ENCODE assay signal across 9 mouse cellular contexts in genomic region chr8:86713407-86714188, GRCm38 (mm10). TPM values are rescaled to one million over a fixed set of nuclear protein-coding genes. Genes with fewer than 3 reads are reported as not detected.
DNase-seq lines count a peak whose midpoint lies in the region; ATAC-seq and TF ChIP-seq lines count a peak whose summit lies in the region.
"Had no signal": no experiment of that assay in that cellular context is flagged by ENCODE, and none has a peak within 500 bp of the region (broad histone marks: within the 10 kb centered on the region; RNA-seq: fewer than 3 reads in every experiment).

No protein-coding gene starts in this region.

- H3K27ac ChIP-seq in forebrain, embryonic 16.5 days (ENCODE audit: low read length) = peak overlapping the region; percentile 94
- no peak overlapping the region for H3K27ac ChIP-seq in liver, postnatal 0 days (ENCODE audit: low read depth)

- H3K9ac ChIP-seq in forebrain, embryonic 16.5 days (replicated peaks; ENCODE audit: low read depth, low read length) = no peak overlapping the region
- no peak overlapping the region for H3K9ac ChIP-seq in liver, postnatal 0 days (replicated peaks)

- TF ChIP-seq EP300 in liver, postnatal 0 days (IDR thresholded peaks at IDR 0.05; ENCODE audit: low read depth) = no peak

- no peaks in the 10 kb centered on the region for H3K27me3 ChIP-seq in forebrain, embryonic 16.5 days (replicated peaks; ENCODE audit: control insufficient read depth, insufficient read depth, low read length)
- no peaks in the 10 kb centered on the region for H3K27me3 ChIP-seq in liver, postnatal 0 days (ENCODE audit: insufficient read depth, low read length)

- H3K9me3 ChIP-seq in forebrain, embryonic 16.5 days (ENCODE audit: control insufficient read depth, low read length) = no peaks in the 10 kb centered on the region
- H3K9me3 ChIP-seq in liver, postnatal 0 days (ENCODE audit: low read length) = no peaks in the 10 kb centered on the region

- TF ChIP-seq CTCF in liver, postnatal 0 days (IDR thresholded peaks at IDR 0.05; ENCODE audit: low read depth) = no peak

- peak; percentile 94 for ATAC-seq in forebrain, embryonic 16.5 days
- ATAC-seq in liver, postnatal 0 days = no peak
- ATAC-seq: intestine, embryonic 16.5 days had no signal

- peak overlapping the region; percentile 8; the same call in 1 of the 2 replicates for H3K4me2 ChIP-seq in forebrain, embryonic 16.5 days (ENCODE audit: low read length)
- no peak overlapping the region for H3K4me2 ChIP-seq in liver, postnatal 0 days (ENCODE audit: low read depth, low read length)

- WGBS in forebrain, embryonic 16.5 days = 47% methylated on average over 14 of the region's 14 CpGs
- WGBS in liver, postnatal 0 days (ENCODE audit: insufficient replicate concordance) = 91% methylated on average over 14 of the region's 14 CpGs

- H3K4me3 ChIP-seq in forebrain, embryonic 16.5 days (replicated peaks; ENCODE audit: low read length) = no peak overlapping the region
- H3K4me3 ChIP-seq in liver, postnatal 0 days (ENCODE audit: low read depth, low read length) = no peak overlapping the region

- peaks cover 2% of the 10 kb centered on the region; the same call in 1 of the 2 replicates for H3K36me3 ChIP-seq in forebrain, embryonic 16.5 days (ENCODE audit: control insufficient read depth, insufficient read depth)
- H3K36me3 ChIP-seq in liver, postnatal 0 days (replicated peaks; ENCODE audit: insufficient read depth, low read length) = peaks cover 57% of the 10 kb centered on the region

- DNase-seq in heart, adult 11 months = peak; percentile 81
- DNase-seq in heart, adult 9 months (ENCODE audit: low spot score in 2 of 2) = no peak
- DNase-seq in left cerebral cortex, adult 18-20 months (ENCODE audit: low spot score in 2 of 2) = peak; percentile 71 to 78
- peak; percentile 78 for DNase-seq in retina, postnatal 1 day
- no peak for DNase-seq in liver, postnatal 0 days
- no peak for DNase-seq in urinary bladder, postnatal 4 days (ENCODE audit: low spot score in 2 of 2)
- DNase-seq in heart, postnatal 14 days = no peak

- intact Hi-C loops in heart, postnatal 14 days (cut with DNase I) = no loop called here

- H3K4me1 ChIP-seq in forebrain, embryonic 16.5 days (replicated peaks; ENCODE audit: control insufficient read depth, insufficient read depth, low read length) = peaks cover 26% of the 10 kb centered on the region
- no peaks in the 10 kb centered on the region; the same call in 1 of the 2 replicates for H3K4me1 ChIP-seq in liver, postnatal 0 days (ENCODE audit: insufficient read depth)

RNA-seq across cellular contexts. Expression of gene Gm10638, which starts 31.9 kb away (rescaled TPM):
- polyA plus RNA-seq in forebrain, embryonic 16.5 days (2015; fragmentation: Nextera tagmentation; extraction: Ambion mirVana) = 6.8 and 8.7 TPM in 2 replicates
- 1 to 10 TPM; 1.8 to 2.3 TPM for total RNA-seq in left cerebral cortex, adult 18-20 months (2021)
- polyA plus RNA-seq in liver, postnatal 0 days (2015; fragmentation: Nextera tagmentation; extraction: Ambion mirVana) = 1.7 and 1.8 TPM in 2 replicates
- total RNA-seq in heart, postnatal 14 days (2021) = 1 to 10 TPM; 2.8 to 3.0 TPM

RNA-seq across cellular contexts. Expression of gene Siah1a, which starts 32.1 kb away (rescaled TPM):
- 94.9 and 119 TPM in 2 replicates for polyA plus RNA-seq in forebrain, embryonic 16.5 days (2015; fragmentation: Nextera tagmentation; extraction: Ambion mirVana)
- total RNA-seq in left cerebral cortex, adult 18-20 months (2021) = 10 to 100 TPM; 31.0 to 33.8 TPM
- 11.7 and 13.7 TPM in 2 replicates for polyA plus RNA-seq in liver, postnatal 0 days (2015; fragmentation: Nextera tagmentation; extraction: Ambion mirVana)
- 10 to 100 TPM; 16.8 to 19.1 TPM for total RNA-seq in heart, postnatal 14 days (2021)

Comparison
In these comparisons a context has a peak if more than half of its experiments do, and no peak if none do; other contexts are left out.
1. DNase-seq: peak in heart, adult 11 months (single experiment), left cerebral cortex, adult 18-20 months (2 of 2) and retina, postnatal 1 day (single experiment); none in heart, adult 9 months (0 of 2), liver, postnatal 0 days (single experiment), urinary bladder, postnatal 4 days (0 of 2) and heart, postnatal 14 days (0 of 2).